Mouse (Mus musculus) forebrain, embryonic 10.5 days (tissue): ENCODE results near the gene Irs1. TPM values are rescaled to one million over a fixed set of nuclear protein-coding genes. Genes with fewer than 3 reads are reported as not detected.
A peak's percentile ranks its signal among the peaks of the same experiment; 100 is the strongest.

ENCODE experiments used
- DNase-seq: peaks from one replicate; pipeline ENCODE4 v3.0.0-alpha.2; 2017; ENCODE audit warnings: low spot score; ENCODE audit errors: extremely low spot score
- H3K27ac ChIP-seq: fragments of 300-500 bp; sonication (generic); 2 replicates; pipeline ENCODE4 v1.5.1; 2016; ENCODE audit warnings: mild to moderate bottlenecking
- H3K27me3 ChIP-seq: fragments of 300-500 bp; sonication (generic); 2 replicates; pipeline ENCODE4 v1.6.1; 2016; ENCODE audit warnings: mild to moderate bottlenecking; ENCODE audit not compliant: poor library complexity, severe bottlenecking
- H3K36me3 ChIP-seq: fragments of 300-500 bp; sonication (generic); replicated peaks from 2 replicates; pipeline ENCODE4 v1.6.1; 2016; ENCODE audit warnings: mild to moderate bottlenecking, moderate library complexity
- H3K4me1 ChIP-seq: fragments of 300-500 bp; sonication (generic); 2 replicates; pipeline ENCODE4 v1.6.1; 2016
- H3K4me3 ChIP-seq: fragments of 300-500 bp; sonication (generic); 2 replicates; pipeline ENCODE4 v1.5.1; 2016; ENCODE audit warnings: mild to moderate bottlenecking, moderate library complexity
- H3K9me3 ChIP-seq: fragments of 300-500 bp; sonication (generic); 2 replicates; pipeline ENCODE4 v1.6.1; 2016; ENCODE audit warnings: mild to moderate bottlenecking, moderate library complexity
- WGBS: fragments of 180-500 bp; shearing (Covaris S2); methylation state at CpG from one replicate; pipeline ENCODE4 v1.1.7; 2016; 5-methylcytosine and 5-hydroxymethylcytosine counted together
- polyA plus RNA-seq: library from polyadenylated mRNA; unstranded; fragments of >200 nt; fragmentation: Nextera tagmentation; extraction: Ambion mirVana; gene quantifications from 2 replicates; pipeline ENCODE4 v1.2.1, GENCODE M21; 2016

Gene Irs1
- 11.3 and 11.8 TPM in 2 replicates for polyA plus RNA-seq

DNA sequence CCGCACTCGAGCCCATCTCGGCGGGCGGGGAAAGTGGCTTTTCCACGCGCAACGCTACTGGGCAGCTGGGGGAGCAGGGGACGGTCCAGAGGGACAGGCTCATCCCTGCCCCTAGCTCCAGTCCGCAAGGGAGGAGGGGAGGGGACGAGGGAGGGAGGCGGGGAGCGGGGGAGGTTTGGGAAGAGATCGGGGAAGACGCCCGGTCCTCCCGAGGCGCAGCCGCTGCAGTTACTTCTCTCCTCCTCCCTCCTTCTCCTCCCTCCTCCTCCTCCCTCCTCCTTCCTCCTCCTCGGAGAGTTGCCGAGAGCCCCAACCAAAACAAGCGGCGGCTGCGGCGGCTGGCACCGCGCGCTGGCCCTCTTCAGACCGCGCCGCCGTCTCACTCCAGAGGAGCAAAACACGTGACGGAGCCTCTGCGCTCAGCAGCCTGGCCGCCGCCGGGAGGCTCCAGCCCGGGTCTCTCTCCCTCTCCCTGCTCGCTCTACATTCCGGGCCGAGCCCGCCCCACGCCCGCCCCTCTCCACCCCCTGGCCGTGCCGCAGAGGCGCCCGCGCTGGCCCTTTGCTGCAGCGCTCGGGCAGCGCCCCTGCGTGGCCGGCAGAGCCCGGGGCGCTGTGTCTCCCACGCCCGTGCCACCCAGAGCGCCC lies at the start of gene Irs1:
Irs1 (minus strand) TSS at position 266 of the 647 bp plus-strand sequence.
- peaks cover 34% of the 10 kb centered on the region for H3K36me3 ChIP-seq
- peaks cover 71% of the 10 kb centered on the region for H3K4me1 ChIP-seq
- DNase-seq = peak; percentile 89
- H3K27me3 ChIP-seq = peaks cover 28% of the 10 kb centered on the region
- H3K4me3 ChIP-seq = peak within 1 kb of the TSS; percentile 80
- peaks cover 23% of the 10 kb centered on the region for H3K9me3 ChIP-seq
- H3K27ac ChIP-seq = peak within 1 kb of the TSS; percentile 97
- WGBS = under 1% methylated on average over 53 of the region's 60 CpGs

DNA sequence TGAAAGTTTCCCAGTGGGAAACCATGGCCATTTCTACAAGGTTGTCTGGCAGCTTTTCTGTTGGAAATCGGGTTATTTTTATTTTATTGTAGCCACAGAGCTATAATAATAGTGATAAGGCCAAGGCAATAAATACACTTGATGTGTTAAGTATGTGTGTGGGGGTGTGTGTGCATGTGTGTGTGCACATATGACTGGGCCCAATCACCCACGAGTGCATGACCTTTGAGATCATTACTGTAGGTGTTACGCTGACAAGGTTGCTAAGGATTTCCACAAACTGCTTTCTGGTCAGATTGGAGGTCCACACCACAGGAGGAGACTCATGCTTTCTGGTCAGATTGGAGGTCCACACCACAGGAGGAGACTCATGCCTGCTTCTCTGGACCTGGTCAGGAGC lies 43.3 kb upstream of the Irs1 start:
- DNase-seq = no peak
- Histone ChIP-seq H3K4me1 (peaks cover 20% of the 10 kb centered on the region), H3K27me3 (no peaks in the 10 kb centered on the region), H3K4me3 (no peak overlapping the region), H3K36me3 (no peaks in the 10 kb centered on the region), H3K9me3 (no peaks in the 10 kb centered on the region), H3K27ac (no peak overlapping the region)
- 91% methylated on average over 3 of the region's 3 CpGs for WGBS

DNA sequence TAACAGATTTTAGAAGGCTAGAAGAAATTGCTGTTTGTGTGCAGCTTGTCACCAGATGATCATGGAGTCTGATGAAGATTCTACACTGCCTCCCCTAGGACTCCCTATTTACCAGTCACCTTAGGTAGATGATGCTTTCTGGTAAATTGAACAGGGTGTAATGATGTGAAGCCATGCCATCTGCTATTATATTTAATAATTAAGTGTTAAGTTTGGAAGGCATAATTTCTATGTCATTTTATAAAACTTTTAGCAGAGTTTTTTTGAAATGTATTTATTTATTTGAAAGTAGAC lies 38.7 kb upstream of the Irs1 start:
- no peak overlapping the region for H3K27ac ChIP-seq
- H3K4me3 ChIP-seq = no peak overlapping the region
- DNase-seq = no peak
- H3K36me3 ChIP-seq = no peaks in the 10 kb centered on the region
- no peaks in the 10 kb centered on the region for H3K9me3 ChIP-seq
- H3K4me1 ChIP-seq = peaks cover 41% of the 10 kb centered on the region
- no peaks in the 10 kb centered on the region for H3K27me3 ChIP-seq

- Histone ChIP-seq H3K27ac (no peak overlapping the region), H3K36me3 (no peaks in the 10 kb centered on the region), H3K4me3 (no peak overlapping the region), H3K27me3 (no peaks in the 10 kb centered on the region), H3K4me1 (peaks cover 46% of the 10 kb centered on the region), H3K9me3 (no peaks in the 10 kb centered on the region)
- WGBS = 62% methylated on average over 4 of the region's 4 CpGs
- no peak for DNase-seq
Measured at GRCm38 (mm10) chr1:82329237-82329953, 38.2 kb upstream of the Irs1 start.

GRCm38 (mm10) chr1:82328033-82328775 lies 37.0 kb upstream of the Irs1 start:
- Histone ChIP-seq H3K9me3 (no peaks in the 10 kb centered on the region), H3K4me1 (peaks cover 57% of the 10 kb centered on the region), H3K27ac (no peak overlapping the region), H3K36me3 (no peaks in the 10 kb centered on the region), H3K4me3 (no peak overlapping the region), H3K27me3 (no peaks in the 10 kb centered on the region)
- 92% methylated on average over 7 of the region's 7 CpGs for WGBS
- no peak for DNase-seq

DNA sequence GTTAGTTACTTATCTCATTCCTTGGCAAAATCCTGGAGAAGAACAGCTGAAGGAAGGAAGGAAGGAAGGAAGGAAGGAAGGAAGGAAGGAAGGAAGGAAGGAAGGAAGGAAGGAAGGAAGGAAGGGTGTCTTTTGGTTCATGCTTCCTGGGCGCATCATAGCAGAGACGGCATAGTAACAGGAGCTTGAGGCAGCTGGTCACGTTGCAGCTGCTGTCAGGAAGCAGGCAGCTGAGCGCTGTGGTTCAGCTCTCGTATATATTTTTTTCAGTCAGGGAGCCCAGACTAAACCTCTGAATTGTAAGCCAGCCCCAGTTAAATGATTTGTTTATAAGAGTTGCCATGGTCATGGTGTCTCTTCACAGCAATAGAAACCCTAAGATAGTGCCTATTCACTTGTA lies 34.9 kb upstream of the Irs1 start:
- Histone ChIP-seq H3K4me1 (peaks cover 75% of the 10 kb centered on the region), H3K9me3 (no peaks in the 10 kb centered on the region), H3K27me3 (no peaks in the 10 kb centered on the region), H3K36me3 (no peaks in the 10 kb centered on the region), H3K27ac (no peak overlapping the region), H3K4me3 (no peak overlapping the region)
- 84% methylated on average over 5 of the region's 5 CpGs for WGBS
- no peak for DNase-seq

GRCm38 (mm10) chr1:82324131-82324785 lies 33.0 kb upstream of the Irs1 start:
- WGBS = 44% methylated on average over 4 of the region's 4 CpGs
- no peak overlapping the region for H3K4me3 ChIP-seq
- H3K36me3 ChIP-seq = no peaks in the 10 kb centered on the region
- no peaks in the 10 kb centered on the region for H3K9me3 ChIP-seq
- peak overlapping the region; percentile 58 for H3K27ac ChIP-seq
- H3K4me1 ChIP-seq = peaks cover 77% of the 10 kb centered on the region
- H3K27me3 ChIP-seq = no peaks in the 10 kb centered on the region
- peak; percentile 29 for DNase-seq

DNA sequence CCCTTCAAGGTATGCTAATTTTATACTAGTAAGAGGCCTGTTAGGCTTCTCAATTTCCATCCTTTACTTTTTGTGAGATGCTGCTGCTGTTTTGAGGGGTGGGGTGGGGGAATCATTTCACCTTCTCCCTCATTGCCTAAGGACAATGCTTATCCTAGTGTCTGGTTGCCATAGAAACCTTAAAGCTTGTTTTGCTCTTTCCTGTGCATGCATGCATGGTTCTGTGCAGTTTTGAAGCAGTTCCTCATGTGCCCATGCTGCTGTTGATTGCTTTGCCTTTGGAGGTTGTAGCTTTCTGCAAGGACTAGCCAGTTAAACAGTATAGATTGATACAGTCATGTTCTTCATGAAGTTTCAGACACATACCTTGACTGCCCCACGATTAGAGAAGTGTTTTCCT lies 30.2 kb upstream of the Irs1 start:
- Histone ChIP-seq H3K4me1 (peaks cover 69% of the 10 kb centered on the region), H3K36me3 (no peaks in the 10 kb centered on the region), H3K27me3 (no peaks in the 10 kb centered on the region), H3K9me3 (no peaks in the 10 kb centered on the region), H3K4me3 (no peak overlapping the region), H3K27ac (peak overlapping the region; percentile 67; the same call in 1 of the 2 replicates)
- DNase-seq = no peak
- 77% methylated on average over 1 of the region's 1 CpGs for WGBS

DNA sequence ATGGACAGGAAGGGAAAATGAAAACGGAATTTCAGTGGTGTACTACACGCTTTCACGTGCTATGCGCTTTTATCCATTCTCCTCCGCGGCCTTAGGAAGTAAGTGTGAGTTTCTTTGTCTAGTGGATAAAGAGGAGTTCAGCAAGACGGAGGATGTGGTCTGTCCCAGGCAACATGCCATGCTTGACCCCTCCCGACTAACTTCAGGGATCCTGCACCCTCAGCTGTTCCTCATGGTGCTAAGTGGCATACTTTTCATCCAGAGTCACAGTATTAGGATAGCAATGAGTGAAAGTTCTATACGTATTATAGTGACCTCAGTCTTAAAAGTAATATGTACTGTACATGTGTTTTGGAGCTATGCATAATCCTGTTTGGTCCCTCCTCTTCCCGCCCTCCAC lies 29.6 kb upstream of the Irs1 start:
- H3K4me1 ChIP-seq = peaks cover 74% of the 10 kb centered on the region
- DNase-seq = no peak
- H3K9me3 ChIP-seq = no peaks in the 10 kb centered on the region
- no peaks in the 10 kb centered on the region for H3K36me3 ChIP-seq
- WGBS = 80% methylated on average over 10 of the region's 10 CpGs
- H3K27me3 ChIP-seq = no peaks in the 10 kb centered on the region
- peak overlapping the region; percentile 67; the same call in 1 of the 2 replicates for H3K27ac ChIP-seq
- no peak overlapping the region for H3K4me3 ChIP-seq

DNA sequence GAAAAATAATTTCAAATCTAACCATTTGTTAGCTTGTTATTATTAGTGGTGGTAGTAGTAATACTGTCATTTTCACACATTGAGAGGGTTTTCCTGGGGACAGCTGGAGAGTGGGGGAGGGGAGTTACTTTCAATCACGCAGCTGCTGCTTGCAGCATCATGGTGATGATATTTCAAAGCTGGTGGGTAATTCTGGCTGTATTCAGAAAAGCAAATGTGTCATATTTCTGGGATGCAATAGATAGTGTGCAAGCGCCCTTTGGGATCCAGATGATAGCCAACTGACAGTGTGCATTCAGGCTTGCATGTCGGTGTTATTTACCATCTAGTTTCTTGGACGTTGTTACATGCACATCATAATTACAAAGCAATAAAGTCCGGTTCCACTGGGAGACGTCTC lies 29.2 kb upstream of the Irs1 start:
- DNase-seq = no peak
- Histone ChIP-seq H3K4me1 (peaks cover 76% of the 10 kb centered on the region), H3K27ac (peak overlapping the region; percentile 67; the same call in 1 of the 2 replicates), H3K9me3 (no peaks in the 10 kb centered on the region), H3K36me3 (no peaks in the 10 kb centered on the region), H3K27me3 (no peaks in the 10 kb centered on the region), H3K4me3 (no peak overlapping the region)
- 80% methylated on average over 6 of the region's 6 CpGs for WGBS

- under 1% methylated on average over 24 of the region's 26 CpGs for WGBS
Measured at GRCm38 (mm10) chr1:82316746-82317126, 25.5 kb upstream of the Irs1 start.

DNA sequence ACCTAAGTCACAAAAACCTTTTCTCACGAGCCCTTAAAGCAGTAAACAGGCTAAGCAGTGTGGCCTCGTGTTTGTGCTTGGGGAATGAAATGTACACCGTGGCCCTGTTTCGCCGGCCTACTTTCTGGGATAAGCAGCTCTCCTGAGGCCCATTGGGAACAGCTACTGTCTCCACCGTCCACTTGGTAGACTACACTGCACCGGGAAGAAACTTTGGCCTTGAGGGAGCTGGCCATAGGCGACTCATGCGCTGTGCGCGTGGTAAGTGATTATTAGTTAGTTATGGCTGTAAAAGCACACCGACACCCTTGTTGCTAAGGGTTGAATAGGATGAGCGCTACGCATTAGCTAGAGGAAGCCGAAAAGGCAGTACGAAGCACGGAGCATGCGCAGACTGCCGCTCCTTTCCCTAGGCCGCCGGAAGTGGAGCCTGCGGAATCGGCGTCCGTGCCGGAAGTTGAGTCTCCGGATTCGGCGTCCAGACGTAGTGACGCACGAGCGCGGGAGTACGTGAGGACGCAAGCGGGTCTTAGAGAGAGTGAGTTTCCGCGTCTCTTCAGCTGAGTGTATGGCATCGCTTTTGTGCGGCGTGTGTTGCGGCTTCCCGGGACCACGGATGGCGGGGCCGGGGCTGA lies 25.0 kb upstream of the Irs1 start, which contains the start of gene Rhbdd1:
Rhbdd1 (plus strand) TSS at position 342 of the 635 bp plus-strand sequence.
- WGBS = 6% methylated on average over 47 of the region's 47 CpGs
- H3K4me1 ChIP-seq = peaks cover 38% of the 10 kb centered on the region
- peak; percentile 98 for DNase-seq

More at GRCm38 (mm10) chr1:82316746-82317126, 25.5 kb upstream of the Irs1 start:
- H3K36me3 ChIP-seq = no peaks in the 10 kb centered on the region
- peaks cover 4% of the 10 kb centered on the region; the same call in 1 of the 2 replicates for H3K27me3 ChIP-seq
- H3K4me1 ChIP-seq = peaks cover 43% of the 10 kb centered on the region
- DNase-seq = no peak
- no peaks in the 10 kb centered on the region for H3K9me3 ChIP-seq
- H3K27ac ChIP-seq = peak overlapping the region; percentile 98
- H3K4me3 ChIP-seq = peak overlapping the region; percentile 88

More for the DNA sequence above, 25.0 kb upstream of the Irs1 start, which contains the start of gene Rhbdd1:
- H3K4me3 ChIP-seq = peak within 1 kb of the TSS; percentile 88
- no peaks in the 10 kb centered on the region for H3K9me3 ChIP-seq
- no peaks in the 10 kb centered on the region for H3K36me3 ChIP-seq
- peak within 1 kb of the TSS; percentile 98 for H3K27ac ChIP-seq
- H3K27me3 ChIP-seq = peaks cover 4% of the 10 kb centered on the region; the same call in 1 of the 2 replicates
